11 mouse cellular contexts compared by ENCODE assay signal in genomic region chr7:48167471-48167870, GRCm38 (mm10). TPM values are rescaled to one million over a fixed set of nuclear protein-coding genes. Genes with fewer than 3 reads are reported as not detected.
"Had no signal": no experiment of that assay in that cellular context is flagged by ENCODE, and none has a peak within 500 bp of the region (broad histone marks: within the 10 kb centered on the region; RNA-seq: fewer than 3 reads in every experiment).

No protein-coding gene starts in this region.

- DNase-seq: kidney, postnatal 14 days; left cerebral cortex, postnatal 4 days; lung, adult 18-20 months; right cerebral cortex, adult 18-20 months; thymus, postnatal 4 days had no signal

RNA-seq across cellular contexts. Expression of gene Mrgprb5, which starts 1.3 kb away (rescaled TPM):
- total RNA-seq: layer of hippocampus, adult 8-10 months; layer of hippocampus, postnatal 14 days; left cerebral cortex, adult 18-20 months; left cerebral cortex, postnatal 10 days; left cerebral cortex, postnatal 4 days; liver, adult 2 months; megakaryocyte-erythroid progenitor cell, adult 5-6 weeks had no signal

RNA-seq across cellular contexts. Expression of gene Mrgprb4, which starts 31.6 kb away (rescaled TPM):
- total RNA-seq: layer of hippocampus, adult 8-10 months; layer of hippocampus, postnatal 14 days; left cerebral cortex, adult 18-20 months; left cerebral cortex, postnatal 10 days; left cerebral cortex, postnatal 4 days; liver, adult 2 months; megakaryocyte-erythroid progenitor cell, adult 5-6 weeks had no signal
